Mouse (Mus musculus) c-Kit-positive CD71-positive TER-119-negative erythroid progenitor cells, embryonic 14.5 days (primary cell): ENCODE results near the gene Ogfod1.

Experiments used
- DNase-seq: peaks from one replicate; pipeline ENCODE4 v3.0.0-alpha.2; 2013; ENCODE audit warnings: low read depth

The Ogfod1 gene

DNA sequence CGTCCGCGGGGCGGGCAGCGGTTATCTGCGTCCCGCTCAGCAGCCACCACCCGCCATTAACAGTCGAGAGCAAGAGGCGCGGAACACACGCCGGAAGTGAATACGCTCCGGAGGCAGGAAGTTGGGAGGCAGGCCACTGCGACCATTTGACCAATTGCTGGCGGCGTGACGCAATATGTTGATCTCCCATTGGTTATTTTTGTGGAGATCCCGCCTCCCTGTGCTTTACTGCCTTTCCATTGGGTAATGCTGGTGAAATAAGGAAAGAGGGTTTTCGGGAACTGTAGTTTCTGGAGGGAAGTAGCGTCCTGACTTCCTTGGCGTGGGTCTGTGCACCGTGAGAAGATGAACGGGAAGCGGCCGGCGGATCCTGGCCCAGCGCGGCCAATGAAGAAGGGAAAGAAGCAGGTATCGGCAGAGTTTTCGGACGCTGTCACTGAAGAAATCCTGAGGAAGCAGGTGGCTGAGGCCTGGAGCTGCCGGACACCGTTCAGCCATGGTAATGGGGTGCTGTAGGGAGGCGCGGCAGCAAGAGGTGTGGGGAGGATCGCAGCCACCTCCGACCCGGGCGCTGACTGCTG, at the start of gene Ogfod1, which contains the start of gene Nudt21:
TSS of gene Ogfod1 (plus strand) at position 255 of the 581 bp plus-strand sequence.
TSS of gene Nudt21 (minus strand) at position 88 of the 581 bp plus-strand sequence.
- peak; percentile 99 for DNase-seq

DNA sequence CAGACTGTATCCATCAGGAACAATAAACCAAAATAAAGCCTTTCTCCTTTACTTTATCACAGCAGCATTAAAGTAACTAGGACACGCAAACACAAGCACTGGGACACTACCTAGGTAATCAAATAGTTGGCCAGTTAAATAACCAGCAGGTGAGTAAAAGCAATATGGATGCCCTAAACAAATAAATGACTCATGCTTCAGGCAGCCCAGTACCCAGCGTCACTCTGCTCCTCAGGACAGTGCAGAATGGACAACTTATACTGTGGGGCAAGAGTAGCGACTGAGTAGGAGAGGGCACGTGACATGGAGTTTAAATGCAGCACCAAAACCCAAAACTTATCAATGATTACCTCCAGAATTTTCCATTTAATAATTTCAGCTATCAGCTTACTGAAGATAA, 47.3 kb upstream of the Ogfod1 start:
- no peak for DNase-seq

DNA sequence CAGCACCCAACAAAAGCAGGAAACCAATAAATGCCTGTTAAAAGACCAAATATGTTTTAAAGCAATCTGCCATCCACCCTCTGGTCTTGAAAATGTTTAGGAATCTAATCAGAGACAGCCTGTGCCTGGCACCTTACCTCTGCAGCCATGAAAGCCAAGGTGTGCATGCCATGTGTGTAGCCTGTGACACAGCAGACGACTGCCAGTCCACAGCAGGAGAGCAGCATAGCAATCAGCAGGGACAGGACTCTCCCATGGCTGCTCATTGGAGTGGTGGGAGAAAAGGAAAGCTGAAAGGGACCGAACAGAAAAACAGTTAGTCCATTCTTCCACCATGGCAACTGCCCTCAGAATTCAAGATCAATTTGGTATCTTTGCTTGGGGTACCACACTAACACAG, 38.0 kb upstream of the Ogfod1 start:
- no peak for DNase-seq

GRCm38 (mm10) chr8:94004139-94004538, 32.9 kb upstream of the Ogfod1 start:
- no peak for DNase-seq

DNA sequence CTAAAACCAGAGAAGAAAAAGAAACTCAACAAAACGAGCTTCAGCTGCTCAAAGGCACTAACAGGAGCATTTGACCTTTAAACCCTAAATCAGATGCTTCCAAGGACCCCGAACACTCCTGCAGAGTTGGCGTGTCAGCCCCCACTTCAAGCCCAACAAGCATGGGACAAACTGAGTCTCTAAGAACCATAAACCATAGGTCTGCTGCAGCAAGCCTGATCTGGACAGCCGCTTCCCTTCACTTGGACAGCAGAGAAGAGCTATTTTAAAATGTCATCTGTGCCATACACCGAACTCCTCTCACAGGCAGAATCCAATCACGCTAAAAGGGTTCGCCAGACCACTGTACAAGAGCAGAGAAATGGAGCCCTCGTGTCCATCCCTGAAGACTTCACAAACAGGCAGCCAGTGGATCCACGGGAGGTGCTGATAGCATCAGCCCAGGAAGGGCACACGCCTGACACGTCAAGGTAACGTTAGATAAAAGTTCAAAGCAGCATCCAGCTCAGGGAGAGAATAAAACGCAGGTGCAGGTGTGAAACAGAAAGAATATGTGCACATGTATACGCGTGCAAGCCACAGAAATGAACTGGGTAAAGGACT, 27.7 kb upstream of the Ogfod1 start:
- no peak for DNase-seq

DNA sequence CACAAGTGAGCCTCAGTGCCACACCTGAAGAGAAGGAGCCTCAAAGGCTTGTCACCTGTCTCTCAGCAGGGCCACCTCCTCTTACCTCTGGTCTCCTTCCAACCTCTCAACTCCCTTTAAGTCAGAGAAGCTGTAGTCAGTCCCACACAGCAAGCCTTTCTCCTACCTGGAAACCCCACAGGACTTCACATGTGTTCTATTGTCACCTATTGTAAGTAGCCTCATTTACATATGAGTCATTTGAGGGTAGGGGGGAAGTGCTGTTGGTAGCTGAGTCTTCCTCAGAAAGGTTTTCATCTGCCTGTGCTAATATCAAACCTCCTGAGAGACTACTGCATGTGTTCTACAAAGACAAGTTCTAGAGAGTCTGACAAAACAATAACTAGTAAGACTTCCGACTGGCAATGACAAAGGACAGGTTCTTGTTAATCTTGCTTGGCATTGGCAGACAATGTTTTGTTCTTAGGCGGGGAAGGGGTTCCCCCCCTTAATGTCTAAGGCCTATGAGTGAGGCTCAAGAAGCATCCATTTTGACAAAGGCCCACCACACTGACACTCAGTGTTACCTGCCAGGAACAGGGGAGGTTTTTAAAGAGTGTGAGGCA, 26.8 kb upstream of the Ogfod1 start:
- peak; percentile 23 for DNase-seq

DNA sequence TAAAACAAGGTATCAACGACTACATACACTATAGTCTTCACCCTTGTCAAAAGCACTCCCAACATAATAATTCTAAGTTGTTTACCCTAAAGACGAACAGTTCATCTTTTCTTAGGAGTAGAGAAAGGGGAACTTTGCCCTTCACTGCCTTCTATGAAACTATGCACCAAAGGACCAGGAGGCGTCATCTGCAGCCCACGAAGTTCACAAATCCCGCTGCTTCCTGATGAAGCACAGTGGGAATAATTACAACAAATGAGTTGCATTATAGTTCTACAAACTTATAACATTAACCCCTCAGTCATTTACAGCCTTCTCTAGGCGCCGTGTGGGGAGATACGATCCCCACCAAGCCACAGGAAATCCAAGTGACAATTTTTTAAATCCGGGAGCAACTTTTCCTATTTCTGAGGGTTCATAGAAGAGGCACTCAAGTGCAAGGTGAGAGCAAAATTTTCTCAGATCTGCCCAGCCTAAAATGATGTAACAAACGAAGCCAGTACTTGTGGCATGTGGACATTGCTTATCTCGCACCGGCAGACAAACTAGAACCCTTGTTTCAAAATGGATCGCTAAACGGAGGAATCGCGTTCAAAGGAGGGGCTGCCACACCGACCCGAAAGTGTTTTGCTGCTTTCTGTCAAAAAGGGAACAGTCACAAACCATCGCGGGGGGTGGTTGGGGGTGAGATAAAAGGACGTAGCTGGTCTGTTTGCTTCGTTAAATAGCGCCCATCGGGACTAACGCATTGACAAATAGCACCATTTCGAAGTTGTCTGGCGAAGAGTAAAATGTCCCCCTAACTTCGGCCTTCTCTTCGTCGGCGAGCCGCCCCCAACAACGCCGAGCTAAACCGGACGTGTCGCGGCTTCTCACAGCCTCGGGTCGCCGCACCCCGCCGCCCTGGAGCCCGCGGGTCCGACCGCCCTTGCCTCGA, 25.7 kb upstream of the Ogfod1 start:
- peak; percentile 58 for DNase-seq

- peak; percentile 58 for DNase-seq
Observed at GRCm38 (mm10) chr8:94012013-94012951, 24.7 kb upstream of the Ogfod1 start, which contains the start of gene Amfr. TSS of gene Amfr (minus strand) at chr8:94012842.

GRCm38 (mm10) chr8:94013026-94013612, 23.9 kb upstream of the Ogfod1 start:
- DNase-seq: peak; percentile 32

DNA sequence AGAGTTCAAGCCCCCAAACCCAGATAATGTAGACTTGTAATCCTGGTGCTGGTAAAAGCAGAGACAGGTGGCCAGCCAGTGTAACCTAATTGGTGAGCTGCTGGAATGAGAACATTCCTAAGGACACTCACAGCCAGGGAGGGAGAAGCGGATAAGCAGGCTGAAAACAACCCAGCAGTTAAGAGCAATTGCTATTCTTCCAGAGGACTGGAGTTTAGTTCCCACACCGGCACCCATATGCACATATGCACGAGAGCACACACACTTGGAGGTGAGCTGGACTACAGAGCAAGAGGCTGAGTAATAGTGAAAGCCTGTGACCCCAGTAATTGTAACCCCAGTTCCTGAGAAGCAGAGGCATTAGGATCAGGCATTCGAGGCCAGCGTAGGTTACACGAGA, 13.1 kb upstream of the Ogfod1 start:
- DNase-seq: no peak

GRCm38 (mm10) chr8:94029701-94030100, 7.3 kb upstream of the Ogfod1 start:
- DNase-seq: no peak

DNA sequence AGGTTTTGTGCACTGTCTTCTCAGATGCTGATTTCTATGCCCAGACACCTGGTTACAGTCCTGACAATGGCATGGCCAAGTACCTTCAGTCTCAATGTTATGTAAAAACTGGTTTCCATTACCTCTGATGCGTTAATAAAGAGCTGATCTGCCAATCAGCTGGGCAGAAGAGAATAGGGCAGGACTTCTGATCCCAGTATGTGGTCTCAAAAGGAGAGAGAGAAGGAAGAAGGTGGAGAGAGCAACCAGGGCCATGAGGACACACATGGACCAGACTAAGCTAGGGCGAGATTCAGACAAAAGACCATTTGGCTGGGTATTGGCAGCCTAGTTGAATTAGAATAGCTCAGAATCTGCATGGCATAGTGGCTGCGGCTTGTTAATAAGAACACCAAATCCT, 3.4 kb upstream of the Ogfod1 start:
- DNase-seq: no peak

- no peak for DNase-seq
Observed at GRCm38 (mm10) chr8:94035200-94035599, 1.8 kb upstream of the Ogfod1 start.

GRCm38 (mm10) chr8:94036541-94036940, 457 bp upstream of the Ogfod1 start:
- peak; percentile 62 for DNase-seq

GRCm38 (mm10) chr8:94037806-94038205, 808 bp downstream of the Ogfod1 start:
- DNase-seq: peak; percentile 24

GRCm38 (mm10) chr8:94047845-94048244, 10.8 kb downstream of the Ogfod1 start:
- DNase-seq: no peak

DNA sequence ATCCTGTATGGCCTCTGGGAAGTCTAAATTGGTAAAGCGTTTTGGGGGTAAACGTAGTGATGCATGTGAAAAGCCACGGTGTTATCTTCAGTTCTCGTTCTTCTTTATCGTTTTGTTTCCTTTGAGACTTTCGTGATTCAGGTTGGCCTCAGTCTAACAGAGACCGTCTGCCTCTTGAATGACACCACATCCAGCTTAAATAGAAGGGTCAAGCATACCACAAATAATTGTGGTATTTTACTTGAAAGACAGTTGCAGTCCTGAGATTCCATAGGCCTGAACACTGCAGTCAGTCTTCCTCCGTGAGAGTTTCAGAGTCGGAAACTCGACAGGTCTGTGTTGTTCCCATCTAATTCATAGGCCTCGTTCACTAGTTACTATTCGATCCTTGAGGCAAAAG, 15.7 kb downstream of the Ogfod1 start:
- DNase-seq: no peak

DNA sequence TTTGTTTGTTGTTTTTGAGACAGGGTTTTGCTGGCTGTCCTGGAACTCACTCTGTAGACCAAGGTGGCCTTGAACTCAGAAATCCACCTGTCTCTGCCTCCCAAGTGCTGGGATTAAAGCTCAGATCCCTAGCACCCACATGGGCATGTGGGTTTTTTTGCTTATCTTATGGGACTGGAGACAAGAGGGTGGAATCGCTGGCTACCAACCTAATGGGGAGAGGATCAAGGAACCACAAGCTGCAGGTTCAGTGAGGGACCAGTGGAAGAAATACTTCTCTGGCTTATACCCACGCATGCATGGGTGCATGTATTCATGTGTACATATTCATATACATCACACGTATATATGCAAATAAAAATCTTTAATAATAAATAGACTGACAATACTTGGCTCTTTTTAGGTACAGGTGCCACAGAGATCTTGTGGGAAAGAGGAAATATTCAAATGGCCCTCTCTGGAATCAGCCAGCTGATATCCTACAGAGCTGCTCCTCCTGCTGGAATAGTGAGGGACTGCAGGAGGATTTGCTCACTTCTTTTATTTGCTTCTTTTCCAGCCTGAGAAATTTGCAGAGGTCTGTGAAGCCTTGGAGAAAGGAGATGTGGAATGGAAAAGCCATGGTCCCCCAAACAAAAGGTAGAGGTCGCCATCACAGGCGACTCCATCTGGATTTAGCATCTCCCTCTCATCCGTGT, 20.3 kb downstream of the Ogfod1 start:
- no peak for DNase-seq

- no peak for DNase-seq
Observed at GRCm38 (mm10) chr8:94066121-94066863, 29.3 kb downstream of the Ogfod1 start.

- DNase-seq: no peak
Observed at GRCm38 (mm10) chr8:94068793-94069192, 31.8 kb downstream of the Ogfod1 start.
